Mouse (Mus musculus) heart, adult 2 months (tissue): Measurements from ENCODE around the gene Sun5.

Experiments
- CTCF ChIP-seq: fragments of 200-600 bp; IDR thresholded peaks from 2 replicates; pipeline ENCODE4 v1.8.1; 2022; ENCODE audit warnings: antibody characterized with exemption, mild to moderate bottlenecking, moderate library complexity
- EP300 ChIP-seq: fragments of 200-500 bp; IDR thresholded peaks from 2 replicates; pipeline ENCODE4 v1.6.1; 2011; ENCODE audit warnings: low read depth, low read length, control low read depth; ENCODE audit not compliant: insufficient read depth
- POLR2A ChIP-seq: fragments of 200-500 bp; IDR thresholded peaks from 2 replicates; pipeline ENCODE4 v1.6.1; 2011; ENCODE audit warnings: mild to moderate bottlenecking, low read depth, low read length, control low read depth; ENCODE audit not compliant: insufficient read depth

GRCm38 (mm10) chr2:153828704-153829103, 42.2 kb downstream of the Sun5 start:
- TF ChIP-seq POLR2A (no peak), CTCF (no peak), EP300 (no peak)
